Mouse (Mus musculus) common myeloid progenitor, adult 5-6 weeks (primary cell): Measurements from ENCODE around the gene Hoxa9. TPM values are rescaled to one million over a fixed set of nuclear protein-coding genes. Genes with fewer than 3 reads are reported as not detected.

Experiments
- ATAC-seq: replicated peaks from 2 replicates; pipeline ENCODE4 v1.8.0; 2016; ENCODE audit warnings: low read depth, mild to moderate bottlenecking, moderate TSS enrichment, inconsistent platforms; ENCODE audit not compliant: poor library complexity, severe bottlenecking
- total RNA-seq: library from RNA; stranded (forward); fragments of 200-1000, 187-1606 nt; gene quantifications from 2 replicates; pipeline ENCODE4 v1.2.3, GENCODE M21; 2017

Hoxa9 gene
- total RNA-seq, 1 experiment from 2014 or later, result 46.4 TPM

- no peak for ATAC-seq
These were observed 55.7 kb downstream of the Hoxa9 start for GRCm38 (mm10) chr6:52174968-52175751.

GRCm38 (mm10) chr6:52173648-52174047 lies 57.2 kb downstream of the Hoxa9 start:
- ATAC-seq, result no peak

Other genes with a start within 250 kb of the Hoxa9 start
- gene Skap2, start 218.5 kb downstream of the Hoxa9 start, total RNA-seq, result 127 and 171 TPM in 2 replicates
- gene Hoxa1, start 72.8 kb downstream of the Hoxa9 start, total RNA-seq, result not detected in 2 replicates
- not detected in 2 replicates for gene Hoxa2, start 66.3 kb downstream of the Hoxa9 start, total RNA-seq
- gene 5730596B20Rik, start 53.6 kb downstream of the Hoxa9 start, total RNA-seq, result not detected in 2 replicates
- gene Hoxa4, start 39.3 kb downstream of the Hoxa9 start, total RNA-seq, result 0.27 and 1.5 TPM in 2 replicates
- gene Hoxa5, start 26.5 kb downstream of the Hoxa9 start, total RNA-seq, result 3.6 and 3.9 TPM in 2 replicates
- 3.0 TPM in 1 of 2 replicates, not detected in the other for gene Hoxa6, start 22.4 kb downstream of the Hoxa9 start, total RNA-seq
- 1.1 and 2.8 TPM in 2 replicates for gene Hoxa3, start 17.8 kb downstream of the Hoxa9 start, total RNA-seq
- not detected in 2 replicates for gene Gm28308, start 17.8 kb downstream of the Hoxa9 start, total RNA-seq
- gene Hoxa7, start 9.2 kb downstream of the Hoxa9 start, total RNA-seq, result 10.6 and 17.7 TPM in 2 replicates
- gene Hoxa10, start 9.8 kb upstream of the Hoxa9 start, total RNA-seq, result 1.6 and 2.3 TPM in 2 replicates
- not detected in 2 replicates for gene Hoxa11, start 14.7 kb upstream of the Hoxa9 start, total RNA-seq
- not detected in 2 replicates for gene Hoxa13, start 29.8 kb upstream of the Hoxa9 start, total RNA-seq
- gene Evx1, start 82.4 kb upstream of the Hoxa9 start, total RNA-seq, result not detected in 2 replicates